Mouse (Mus musculus) myocyte (in vitro differentiated cells): ENCODE results near the gene Itgal. TPM values are rescaled to one million over a fixed set of nuclear protein-coding genes. Genes with fewer than 3 reads are reported as not detected.
"Not testable (repeated sequence)": the region's sequence is repeated elsewhere in the genome, so short reads cannot be mapped to it uniquely, and the experiment has no call there.

ENCODE experiments used
- H3K27me3 ChIP-seq: one replicate; pipeline ENCODE4 v1.6.1; 2011; ENCODE audit not compliant: control insufficient read depth, insufficient read depth, insufficient read length
- H3K36me3 ChIP-seq: one replicate; pipeline ENCODE4 v1.6.1; 2011; ENCODE audit not compliant: control insufficient read depth, insufficient read depth
- H3K4me2 ChIP-seq: one replicate; pipeline ENCODE4 v1.6.1; 2011; ENCODE audit warnings: low read depth, control low read depth
- H3K4me3 ChIP-seq: one replicate; pipeline ENCODE4 v1.5.1; 2011; ENCODE audit warnings: mild to moderate bottlenecking, control low read depth, moderate library complexity
- H3K79me2 ChIP-seq: one replicate; pipeline ENCODE4 v1.6.1; 2011; ENCODE audit not compliant: control insufficient read depth, insufficient read depth
- H3ac ChIP-seq: one replicate; pipeline ENCODE4 v1.6.1; 2011; ENCODE audit not compliant: control insufficient read depth, insufficient read length
- CEBPB ChIP-seq: IDR thresholded peaks from 2 replicates; pipeline ENCODE4 v1.6.1; 2011; ENCODE audit warnings: mild to moderate bottlenecking, moderate library complexity; ENCODE audit not compliant: poor library complexity, insufficient read depth, severe bottlenecking
- E2F4 ChIP-seq: IDR thresholded peaks from one replicate; pipeline ENCODE4 v1.6.1; 2011; ENCODE audit warnings: mild to moderate bottlenecking, control low read depth, moderate library complexity; ENCODE audit not compliant: insufficient read depth
- MAX ChIP-seq: IDR thresholded peaks from one replicate; pipeline ENCODE4 v1.6.1; 2011; ENCODE audit warnings: low read depth, mild to moderate bottlenecking, control low read depth
- MYOD1 ChIP-seq, 3 experiments: IDR thresholded peaks; one replicate each; pipeline ENCODE4 v1.6.1; 2011; ENCODE audit warnings: control low read depth in 2 of 3, low read depth in 2 of 3, mild to moderate bottlenecking in 2 of 3, moderate library complexity in 1 of 3; ENCODE audit not compliant: insufficient read length in 2 of 3, control insufficient read depth in 1 of 3
- MYOG ChIP-seq, 3 experiments: IDR thresholded peaks; one replicate each; pipeline ENCODE4 v1.6.1; 2011; ENCODE audit warnings: control low read depth in 2 of 3, low read depth in 2 of 3, mild to moderate bottlenecking in 2 of 3; ENCODE audit not compliant: insufficient read length in 2 of 3, control insufficient read depth in 1 of 3, insufficient read depth in 1 of 3
- POLR2A ChIP-seq: IDR thresholded peaks from one replicate; pipeline ENCODE4 v1.6.1; 2011; ENCODE audit warnings: low read depth, mild to moderate bottlenecking, control low read depth, moderate library complexity; ENCODE audit not compliant: insufficient read length
- POLR2AphosphoS2 ChIP-seq: IDR thresholded peaks from one replicate; pipeline ENCODE4 v1.6.1; 2011; ENCODE audit warnings: low read depth, control low read depth; ENCODE audit not compliant: insufficient read length
- REST ChIP-seq: IDR thresholded peaks from one replicate; pipeline ENCODE4 v1.6.1; 2011; ENCODE audit warnings: mild to moderate bottlenecking, control low read depth, moderate library complexity; ENCODE audit not compliant: insufficient read depth, insufficient read length
- SRF ChIP-seq: IDR thresholded peaks from one replicate; pipeline ENCODE4 v1.6.1; 2011; ENCODE audit warnings: low read depth; ENCODE audit not compliant: control insufficient read depth, insufficient read length
- TCF12 ChIP-seq: IDR thresholded peaks from one replicate; pipeline ENCODE4 v1.6.1; 2011; ENCODE audit warnings: mild to moderate bottlenecking, control low read depth; ENCODE audit not compliant: poor library complexity, insufficient read depth, severe bottlenecking
- TCF3 ChIP-seq: IDR thresholded peaks from one replicate; pipeline ENCODE4 v1.6.1; 2011; ENCODE audit warnings: low read depth, control low read depth; ENCODE audit not compliant: insufficient read length
- USF1 ChIP-seq: IDR thresholded peaks from one replicate; pipeline ENCODE4 v1.6.1; 2011; ENCODE audit warnings: low read depth, mild to moderate bottlenecking, control low read depth, moderate library complexity
- polyA plus RNA-seq: library from polyadenylated mRNA; unstranded; fragments of >200 nt; fragmentation: generic; extraction: Trizol; gene quantifications from one replicate; pipeline ENCODE4 v1.2.1, GENCODE M21; 2012; ENCODE audit warnings: missing spikeins

Gene Itgal
- polyA plus RNA-seq, 1 experiment, result 0.16 TPM

GRCm38 (mm10) chr7:127363475-127363921 is 67.4 kb downstream of the Itgal start:
- Histone ChIP-seq H3K4me3 (no peak overlapping the region), H3K36me3 (no peaks in the 10 kb centered on the region), H3K79me2 (no peaks in the 10 kb centered on the region), H3K4me2 (no peak overlapping the region), H3K27me3 (peaks cover 9% of the 10 kb centered on the region), H3ac (no peak overlapping the region)
- TF ChIP-seq REST (no peak), MAX (no peak), POLR2A (no peak), E2F4 (no peak)

- no peak overlapping the region for H3ac ChIP-seq
- no peak overlapping the region for H3K4me2 ChIP-seq
- TF ChIP-seq MAX, result no peak
- no peak for TF ChIP-seq TCF12
- TF ChIP-seq MYOG (IDR thresholded peaks at IDR 0.05; ENCODE audit: control insufficient read depth in 1 of 3, insufficient read depth in 1 of 3, insufficient read length in 2 of 3, low read depth in 2 of 3), result no peak
- no peak for TF ChIP-seq POLR2A
- TF ChIP-seq POLR2AphosphoS2, result no peak
- no peak for TF ChIP-seq SRF
- TF ChIP-seq CEBPB, result no peak
- no peak for TF ChIP-seq MYOD1 (IDR thresholded peaks at IDR 0.05; ENCODE audit: control insufficient read depth in 1 of 3, insufficient read length in 2 of 3, low read depth in 2 of 3)
- no peak for TF ChIP-seq REST
- TF ChIP-seq E2F4, result no peak
- TF ChIP-seq USF1, result no peak
- TF ChIP-seq TCF3, result no peak
- no peaks in the 10 kb centered on the region for H3K79me2 ChIP-seq
- H3K36me3 ChIP-seq, result no peaks in the 10 kb centered on the region
- no peak overlapping the region for H3K4me3 ChIP-seq
- H3K27me3 ChIP-seq, result peaks cover 9% of the 10 kb centered on the region
These were observed 68.1 kb downstream of the Itgal start for GRCm38 (mm10) chr7:127364166-127364565.

- H3K27me3 ChIP-seq, result peaks cover 4% of the 10 kb centered on the region
- H3ac ChIP-seq, result no peak overlapping the region
- H3K36me3 ChIP-seq, result no peaks in the 10 kb centered on the region
- TF ChIP-seq TCF3 (no peak), MAX (no peak), USF1 (no peak), SRF (no peak), POLR2A (no peak), TCF12 (no peak), MYOG (IDR thresholded peaks at IDR 0.05; ENCODE audit: control insufficient read depth in 1 of 3, insufficient read depth in 1 of 3, insufficient read length in 2 of 3, low read depth in 2 of 3) (no peak), E2F4 (no peak), REST (no peak), MYOD1 (IDR thresholded peaks at IDR 0.05; ENCODE audit: control insufficient read depth in 1 of 3, insufficient read length in 2 of 3, low read depth in 2 of 3) (no peak), CEBPB (no peak), POLR2AphosphoS2 (no peak)
- no peak overlapping the region for H3K4me2 ChIP-seq
- no peak overlapping the region for H3K4me3 ChIP-seq
- no peaks in the 10 kb centered on the region for H3K79me2 ChIP-seq
These were observed 70.2 kb downstream of the Itgal start for GRCm38 (mm10) chr7:127366249-127366648.

GRCm38 (mm10) chr7:127371213-127371612 is 75.2 kb downstream of the Itgal start:
- no peaks in the 10 kb centered on the region for H3K79me2 ChIP-seq
- H3K36me3 ChIP-seq, result no peaks in the 10 kb centered on the region
- no peak overlapping the region for H3ac ChIP-seq
- TF ChIP-seq CEBPB (no peak), POLR2AphosphoS2 (no peak), MAX (no peak), MYOG (IDR thresholded peaks at IDR 0.05; ENCODE audit: control insufficient read depth in 1 of 3, insufficient read depth in 1 of 3, insufficient read length in 2 of 3, low read depth in 2 of 3) (no peak), POLR2A (no peak), USF1 (no peak), SRF (no peak), TCF3 (no peak), TCF12 (no peak), MYOD1 (IDR thresholded peaks at IDR 0.05; ENCODE audit: control insufficient read depth in 1 of 3, insufficient read length in 2 of 3, low read depth in 2 of 3) (no peak), E2F4 (no peak), REST (no peak)
- H3K4me3 ChIP-seq, result no peak overlapping the region
- H3K27me3 ChIP-seq, result no peaks in the 10 kb centered on the region
- H3K4me2 ChIP-seq, result no peak overlapping the region

- not testable (repeated sequence) for H3K36me3 ChIP-seq, H3ac ChIP-seq, H3K4me2 ChIP-seq
These were observed 75.8 kb downstream of the Itgal start for GRCm38 (mm10) chr7:127371870-127372269.

More at GRCm38 (mm10) chr7:127371870-127372269, 75.8 kb downstream of the Itgal start:
- not testable (repeated sequence) for H3K27me3 ChIP-seq, H3K4me3 ChIP-seq, H3K79me2 ChIP-seq
